Mouse (Mus musculus) midbrain, postnatal 0 days (tissue): ENCODE measurements around the gene Slu7. TPM values are rescaled to one million over a fixed set of nuclear protein-coding genes. Genes with fewer than 3 reads are reported as not detected.

Experiments
- ATAC-seq: fragments of 200-750 bp; cut with Nextera tagmentation; 2 replicates; pipeline ENCODE4 v1.8.0; 2017; ENCODE audit warnings: moderate number of reproducible peaks, mild to moderate bottlenecking, moderate TSS enrichment, moderate library complexity; ENCODE audit not compliant: low FRiP score
- DNase-seq: peaks from one replicate; pipeline ENCODE4 v3.0.0-alpha.2; 2015; ENCODE audit warnings: low spot score
- H3K27ac ChIP-seq: fragments of 300-500 bp; sonication (generic); 2 replicates; pipeline ENCODE4 v1.5.1; 2014; ENCODE audit warnings: low read depth, mild to moderate bottlenecking, low read length, mixed read lengths
- H3K27me3 ChIP-seq: fragments of 300-500 bp; sonication (generic); 2 replicates; pipeline ENCODE4 v1.6.1; 2014; ENCODE audit warnings: low read length, control low read depth, mixed read lengths; ENCODE audit not compliant: insufficient read depth
- H3K36me3 ChIP-seq: fragments of 300-500 bp; sonication (generic); 2 replicates; pipeline ENCODE4 v1.6.1; 2014; ENCODE audit warnings: low read length, control low read depth, mixed read lengths; ENCODE audit not compliant: insufficient read depth
- H3K4me1 ChIP-seq: fragments of 300-500 bp; sonication (generic); 2 replicates; pipeline ENCODE4 v1.6.1; 2014; ENCODE audit warnings: mild to moderate bottlenecking, control low read depth, antibody characterized with exemption, low read length, mixed read lengths; ENCODE audit not compliant: insufficient read depth
- H3K4me2 ChIP-seq: fragments of 300-500 bp; sonication (generic); 2 replicates; pipeline ENCODE4 v1.6.1; 2014; ENCODE audit warnings: low read depth, mild to moderate bottlenecking, low read length, mixed read lengths; ENCODE audit not compliant: poor library complexity, severe bottlenecking
- H3K4me3 ChIP-seq: fragments of 300-500 bp; sonication (generic); 2 replicates; pipeline ENCODE4 v1.5.1; 2014; ENCODE audit warnings: low read depth, mild to moderate bottlenecking, low read length, moderate library complexity
- H3K9ac ChIP-seq: fragments of 300-500 bp; sonication (generic); replicated peaks from 2 replicates; pipeline ENCODE4 v1.6.1; 2014; ENCODE audit warnings: mild to moderate bottlenecking, low read length, moderate library complexity, mixed read lengths; ENCODE audit not compliant: poor library complexity, severe bottlenecking
- H3K9me3 ChIP-seq: fragments of 300-500 bp; sonication (generic); 2 replicates; pipeline ENCODE4 v1.6.1; 2016; ENCODE audit warnings: low read length, control low read depth
- CTCF ChIP-seq: IDR thresholded peaks from 2 replicates; pipeline ENCODE4 v1.5.1; 2016; ENCODE audit warnings: antibody characterized with exemption, mild to moderate bottlenecking
- WGBS: fragments of 180-500 bp; shearing (Covaris S2); extraction: QIAGEN DNeasy Blood & Tissue Kit; methylation state at CpG from one replicate; pipeline ENCODE4 v1.1.7; 2014; 5-methylcytosine and 5-hydroxymethylcytosine counted together
- polyA plus RNA-seq: library from polyadenylated mRNA; unstranded; fragments of >200 nt; fragmentation: Nextera tagmentation; extraction: Ambion mirVana; gene quantifications from 2 replicates; pipeline ENCODE4 v1.2.1, GENCODE M21; 2015
- total RNA-seq: library from RNA; depleted of rRNA; stranded (reverse); fragments of >200 nt; gene quantifications from 2 replicates; pipeline ENCODE4 v1.2.3, GENCODE M21; 2014

The Slu7 gene
- total and polyA plus RNA-seq, 2 experiments from 2014 or later: 16.5 to 58.3 TPM

DNA sequence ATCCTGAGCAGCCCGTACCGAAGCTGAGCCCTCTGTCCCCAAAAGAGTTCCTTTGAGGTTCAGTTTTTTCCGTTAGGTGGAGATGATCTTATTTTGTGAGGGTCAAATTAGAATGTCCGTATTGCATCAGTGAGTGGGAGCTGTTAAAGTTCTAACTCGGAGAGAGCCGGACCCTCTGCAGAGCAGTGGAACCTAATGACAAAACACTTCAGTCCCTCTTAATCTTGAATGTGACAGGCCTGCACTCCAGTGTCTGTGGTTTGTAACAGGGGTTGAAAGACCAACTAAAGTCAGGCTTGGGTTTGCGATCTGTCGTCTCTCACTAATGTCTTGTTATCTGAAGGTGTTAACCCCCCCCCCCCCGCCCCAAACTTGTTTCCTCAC is 472 bp downstream of the Slu7 start:
- DNase-seq (no peak), ATAC-seq (peak; percentile 58; the same call in 1 of the 2 replicates)
- Histone ChIP-seq H3K36me3 (peaks cover 17% of the 10 kb centered on the region; the same call in 1 of the 2 replicates), H3K4me2 (peak overlapping the region; percentile 64), H3K4me1 (peaks cover 5% of the 10 kb centered on the region; the same call in 1 of the 2 replicates), H3K4me3 (peak overlapping the region; percentile 77), H3K9ac (peak overlapping the region; percentile 66), H3K27ac (no peak overlapping the region), H3K27me3 (no peaks in the 10 kb centered on the region), H3K9me3 (no peaks in the 10 kb centered on the region)
- TF ChIP-seq CTCF: no peak
- 7% methylated on average over 9 of the region's 9 CpGs for WGBS

DNA sequence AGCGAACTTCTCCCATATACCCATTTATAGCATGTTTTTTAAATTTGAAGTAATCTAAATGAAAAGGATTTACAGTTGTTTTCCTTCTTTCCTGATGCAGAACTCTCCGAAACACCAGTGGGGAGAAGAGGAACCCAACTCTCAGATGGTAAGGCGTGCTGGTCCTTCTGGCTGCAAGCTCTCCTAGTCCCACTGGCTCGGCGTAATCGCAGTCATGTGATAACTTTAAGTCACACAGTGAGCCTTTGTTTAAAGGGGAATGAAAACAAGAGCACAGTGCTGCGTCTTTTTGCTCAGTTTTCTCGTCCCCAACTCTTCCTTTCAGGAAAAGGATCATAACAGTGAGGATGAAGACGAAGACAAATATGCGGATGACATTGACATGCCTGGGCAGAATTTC is 7.6 kb downstream of the Slu7 start:
- TF ChIP-seq CTCF: no peak
- ATAC-seq (no peak), DNase-seq (no peak)
- peaks cover 85% of the 10 kb centered on the region for H3K36me3 ChIP-seq
- H3K27me3 ChIP-seq: no peaks in the 10 kb centered on the region
- H3K27ac ChIP-seq: no peak overlapping the region
- H3K4me1 ChIP-seq: no peaks in the 10 kb centered on the region
- no peaks in the 10 kb centered on the region for H3K9me3 ChIP-seq
- H3K4me3 ChIP-seq: no peak overlapping the region
- H3K9ac ChIP-seq: no peak overlapping the region
- H3K4me2 ChIP-seq: no peak overlapping the region
- WGBS: 95% methylated on average over 10 of the region's 10 CpGs

DNA sequence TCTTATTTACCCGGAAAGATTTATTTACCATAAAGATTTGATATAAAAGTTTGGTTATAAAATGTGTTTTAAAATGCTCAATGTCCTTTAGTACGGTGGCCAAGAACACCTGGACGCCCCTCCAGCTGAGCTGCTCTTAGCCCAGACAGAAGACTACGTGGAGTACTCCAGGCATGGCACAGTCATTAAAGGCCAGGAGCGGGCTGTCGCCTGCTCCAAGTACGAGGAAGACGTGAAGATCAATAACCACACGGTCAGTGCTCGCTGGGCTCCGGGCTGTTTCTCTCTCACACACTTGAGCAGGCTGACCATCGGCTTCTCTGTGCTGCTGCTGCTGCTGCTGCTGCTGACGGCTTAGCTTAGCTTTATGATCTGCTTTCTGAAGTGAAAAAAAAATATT is 9.6 kb downstream of the Slu7 start:
- 97% methylated on average over 13 of the region's 13 CpGs for WGBS
- Histone ChIP-seq H3K27me3 (no peaks in the 10 kb centered on the region), H3K4me3 (no peak overlapping the region), H3K4me2 (no peak overlapping the region), H3K36me3 (peaks cover 92% of the 10 kb centered on the region), H3K4me1 (no peaks in the 10 kb centered on the region), H3K9me3 (no peaks in the 10 kb centered on the region), H3K27ac (no peak overlapping the region), H3K9ac (no peak overlapping the region)
- no peak for TF ChIP-seq CTCF
- no peak for ATAC-seq
- DNase-seq: no peak

DNA sequence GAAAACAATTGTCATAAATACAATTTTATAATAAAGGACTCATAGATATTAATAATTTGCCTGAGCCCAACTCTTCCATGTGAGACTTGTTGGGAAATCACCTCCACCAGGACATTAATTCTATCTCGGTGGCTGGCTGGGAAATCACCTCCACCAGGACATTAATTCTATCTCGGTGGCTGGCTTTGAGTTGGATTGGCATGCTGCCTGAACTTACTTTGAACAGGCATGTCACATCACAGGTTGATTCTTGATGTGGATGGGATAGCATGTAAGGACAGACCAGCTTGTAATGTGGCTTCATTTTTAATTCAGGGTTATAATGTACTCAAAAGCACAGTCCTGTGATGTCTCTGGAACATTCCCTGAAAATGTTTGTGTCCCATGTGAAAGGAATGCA is 16.4 kb downstream of the Slu7 start:
- H3K4me1 ChIP-seq: no peaks in the 10 kb centered on the region
- no peak overlapping the region for H3K9ac ChIP-seq
- ATAC-seq: no peak
- no peak for TF ChIP-seq CTCF
- peaks cover 28% of the 10 kb centered on the region for H3K36me3 ChIP-seq
- no peaks in the 10 kb centered on the region for H3K9me3 ChIP-seq
- no peak overlapping the region for H3K27ac ChIP-seq
- no peak for DNase-seq
- WGBS: 100% methylated on average over 2 of the region's 2 CpGs
- no peak overlapping the region for H3K4me2 ChIP-seq
- H3K4me3 ChIP-seq: no peak overlapping the region
- H3K27me3 ChIP-seq: no peaks in the 10 kb centered on the region

DNA sequence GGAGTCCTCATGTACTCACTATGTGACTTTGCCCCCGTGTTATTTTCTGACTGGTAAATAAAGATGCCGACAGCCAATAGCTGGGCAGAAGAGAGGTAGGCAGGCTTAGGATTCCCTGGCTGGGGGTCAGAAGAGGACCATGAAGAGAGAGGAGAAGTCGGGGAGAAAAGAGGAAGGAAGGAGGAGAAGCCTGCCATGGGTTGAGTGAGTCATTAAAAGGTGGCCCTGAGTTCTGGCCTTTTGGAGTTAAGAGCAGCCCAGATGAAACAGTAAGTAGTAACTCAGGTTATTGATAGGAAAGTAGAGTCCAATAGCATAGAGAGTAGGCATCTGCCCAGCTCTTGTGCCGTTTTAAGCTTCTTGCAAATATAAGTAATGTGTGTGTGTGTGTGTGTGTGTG is 17.8 kb downstream of the Slu7 start:
- WGBS: 76% methylated on average over 4 of the region's 4 CpGs
- no peaks in the 10 kb centered on the region for H3K9me3 ChIP-seq
- no peak overlapping the region for H3K4me3 ChIP-seq
- H3K4me2 ChIP-seq: no peak overlapping the region
- peaks cover 14% of the 10 kb centered on the region for H3K36me3 ChIP-seq
- no peaks in the 10 kb centered on the region for H3K27me3 ChIP-seq
- no peaks in the 10 kb centered on the region for H3K4me1 ChIP-seq
- no peak overlapping the region for H3K27ac ChIP-seq
- TF ChIP-seq CTCF: no peak
- H3K9ac ChIP-seq: no peak overlapping the region
- ATAC-seq (no peak), DNase-seq (no peak)

DNA sequence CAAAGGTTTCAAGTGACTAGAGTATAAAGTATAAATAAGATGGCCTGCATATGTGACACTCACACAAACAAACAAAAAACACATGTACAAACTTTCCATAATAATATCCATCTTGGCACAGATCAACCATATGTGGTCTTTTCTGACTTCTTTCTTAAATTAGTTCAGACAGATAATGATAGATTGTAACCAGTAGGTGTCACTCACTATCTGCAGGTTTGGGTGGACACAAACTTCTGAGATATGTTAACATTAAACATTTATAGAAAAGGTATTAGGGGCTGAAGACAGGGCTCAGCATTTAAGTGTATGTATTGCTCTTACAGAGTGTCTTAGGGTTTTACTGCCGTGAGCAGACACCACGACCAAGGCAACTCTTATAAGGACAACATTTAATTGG is 18.7 kb downstream of the Slu7 start:
- TF ChIP-seq CTCF: peak; percentile 63
- peaks cover 7% of the 10 kb centered on the region for H3K36me3 ChIP-seq
- H3K4me2 ChIP-seq: no peak overlapping the region
- 76% methylated on average over 2 of the region's 2 CpGs for WGBS
- H3K9me3 ChIP-seq: no peaks in the 10 kb centered on the region
- no peak overlapping the region for H3K4me3 ChIP-seq
- H3K9ac ChIP-seq: no peak overlapping the region
- no peak for DNase-seq
- no peaks in the 10 kb centered on the region for H3K27me3 ChIP-seq
- no peaks in the 10 kb centered on the region for H3K4me1 ChIP-seq
- no peak for ATAC-seq
- H3K27ac ChIP-seq: no peak overlapping the region

DNA sequence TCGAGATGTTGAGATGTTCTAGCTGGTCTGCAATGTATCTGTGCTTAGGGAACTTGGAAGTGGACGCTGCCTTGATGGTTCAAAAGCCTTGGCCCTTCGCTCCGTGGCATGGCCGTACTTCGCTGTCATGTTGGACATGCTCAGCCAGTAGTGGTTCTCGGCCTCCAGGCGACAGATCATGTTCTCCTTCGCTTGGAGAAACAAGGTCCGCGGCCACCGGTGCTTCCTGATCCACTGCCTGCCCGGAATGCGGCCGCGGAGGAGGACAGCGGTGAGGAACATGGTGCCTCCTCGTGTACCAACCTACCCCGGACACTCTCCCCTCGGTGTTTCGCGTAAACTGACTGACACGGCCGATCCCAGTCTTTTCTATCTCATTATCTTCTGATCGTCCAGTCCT is 29.7 kb downstream of the Slu7 start:
- no peak for DNase-seq
- WGBS: 96% methylated on average over 25 of the region's 25 CpGs
- Histone ChIP-seq H3K9ac (no peak overlapping the region), H3K27me3 (no peaks in the 10 kb centered on the region), H3K4me1 (no peaks in the 10 kb centered on the region), H3K27ac (no peak overlapping the region), H3K36me3 (no peaks in the 10 kb centered on the region), H3K4me3 (no peak overlapping the region), H3K4me2 (no peak overlapping the region), H3K9me3 (no peaks in the 10 kb centered on the region)
- no peak for ATAC-seq
- no peak for TF ChIP-seq CTCF
